Mouse (Mus musculus) heart, adult 8-10 months (tissue): Measurements from ENCODE around the gene Gm2a. TPM values are rescaled to one million over a fixed set of nuclear protein-coding genes. Genes with fewer than 3 reads are reported as not detected.
"Not testable (repeated sequence)": the region's sequence is repeated elsewhere in the genome, so short reads cannot be mapped to it uniquely, and the experiment has no call there.

Experiments
- DNase-seq: peaks from one replicate; pipeline ENCODE4 v3.0.0; 2022; ENCODE audit warnings: low spot score
- total RNA-seq, 4 experiments: library from RNA; stranded (reverse); gene quantifications; 2 replicates each; pipeline ENCODE4 v1.2.4; 2022

The Gm2a gene
- total RNA-seq, 4 experiments from 2014 or later = 9.4 to 10.7 (median 10.1) TPM

DNA sequence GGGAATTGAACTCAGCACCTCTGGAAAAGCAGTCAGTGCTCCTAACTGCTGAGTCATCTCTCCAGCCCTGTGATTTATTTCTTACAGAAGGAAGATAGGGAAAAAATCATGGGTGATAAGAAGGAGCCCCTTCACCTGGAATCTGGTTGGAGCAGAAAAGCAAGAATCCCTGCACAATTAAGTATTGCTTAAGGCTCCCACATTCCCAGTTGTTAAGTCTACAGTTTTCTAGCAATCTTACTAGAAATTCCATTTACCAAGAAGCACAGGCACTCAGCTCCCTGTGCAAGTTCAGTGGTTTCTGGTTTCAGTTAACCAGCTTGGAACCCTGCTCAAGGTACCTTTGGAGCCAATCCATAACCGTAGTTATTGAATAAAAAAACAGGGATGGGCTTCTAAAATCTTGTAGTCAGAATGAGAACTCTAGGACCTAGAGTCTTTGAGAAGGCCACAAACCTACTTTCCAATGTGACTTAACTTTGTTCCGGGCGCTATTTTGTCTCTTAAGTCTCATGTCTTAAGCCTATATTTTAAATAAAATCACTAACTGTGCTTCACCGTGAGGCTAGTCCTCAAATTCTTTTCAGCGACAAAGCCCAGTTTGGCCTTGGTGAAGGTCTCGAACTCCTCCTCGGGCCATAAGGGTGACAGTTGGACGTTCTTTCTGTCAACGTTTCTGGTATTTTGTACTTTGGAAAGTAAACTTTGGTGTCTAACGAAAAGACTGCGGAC, 1.0 kb upstream of the Gm2a start:
- DNase-seq = no peak

DNA sequence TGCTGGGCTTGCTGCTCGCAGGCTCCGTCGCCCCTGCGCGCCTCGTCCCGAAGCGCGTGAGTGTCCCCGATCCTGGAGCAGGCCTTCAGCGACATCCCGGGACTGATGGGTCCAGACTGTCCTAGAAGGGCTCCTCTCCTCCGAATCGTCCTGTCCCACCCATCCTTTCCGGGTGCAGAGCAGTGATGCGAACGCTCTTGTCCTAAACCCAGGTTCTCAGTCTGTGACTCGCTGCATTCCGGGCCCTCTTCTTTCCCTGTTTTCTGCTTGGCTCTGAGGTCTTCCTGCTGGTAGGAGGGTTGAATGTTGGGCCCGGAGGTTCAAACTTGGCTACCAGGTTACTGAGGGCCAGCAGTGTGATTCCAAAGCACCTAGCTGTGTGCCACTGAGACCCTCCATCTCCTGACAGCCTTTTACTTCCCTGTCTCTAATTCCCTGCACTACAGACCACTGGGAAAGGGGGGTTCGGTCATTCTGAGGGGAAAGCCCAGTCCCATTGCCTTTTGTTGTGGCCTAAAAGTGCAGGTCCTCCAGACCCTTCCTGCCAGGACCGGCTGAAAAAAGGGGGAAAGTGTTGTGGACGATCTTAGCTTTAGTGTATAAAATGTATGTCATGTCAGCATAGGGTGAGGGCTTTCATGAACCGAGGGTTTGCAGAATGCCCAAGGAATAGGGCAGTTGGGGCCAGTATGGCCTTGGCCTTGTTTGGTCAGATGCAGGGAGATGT, 437 bp downstream of the Gm2a start:
- DNase-seq = no peak

DNA sequence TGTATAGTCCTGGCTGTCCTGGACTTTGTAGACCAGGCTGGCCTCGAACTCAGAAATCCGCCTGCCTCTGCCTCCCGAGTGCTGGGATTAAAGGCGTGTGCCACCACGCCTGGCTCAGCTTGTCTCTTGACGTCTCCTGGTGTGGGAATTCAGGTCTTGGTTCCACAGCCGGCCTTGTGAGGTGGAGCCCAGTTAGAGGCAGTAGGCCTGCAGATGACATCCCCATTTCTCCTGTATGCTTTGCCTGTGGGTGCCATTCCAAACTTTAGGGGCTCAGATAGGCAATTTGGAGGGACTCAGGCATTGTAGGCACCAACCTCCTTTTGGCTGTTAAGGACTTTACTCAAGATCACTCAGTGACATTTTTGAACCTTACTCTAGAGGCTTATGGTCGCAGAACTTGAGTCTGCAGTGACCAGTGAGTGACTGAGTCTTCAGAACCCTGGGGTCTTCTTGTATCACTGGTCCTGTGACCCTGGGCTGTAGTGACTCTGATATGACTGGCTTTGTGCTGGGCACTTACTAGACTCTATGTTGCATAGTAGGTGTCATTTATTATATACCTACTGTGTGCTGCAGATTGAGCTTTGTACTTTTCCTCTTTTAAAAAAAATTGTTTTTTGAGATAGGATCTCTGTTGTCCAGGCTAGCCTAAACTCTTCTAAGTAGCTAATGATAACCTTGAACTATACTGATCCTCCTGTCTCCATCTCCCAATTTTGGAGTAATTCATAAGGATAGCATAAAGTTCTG, 1.3 kb downstream of the Gm2a start:
- DNase-seq = no peak

DNA sequence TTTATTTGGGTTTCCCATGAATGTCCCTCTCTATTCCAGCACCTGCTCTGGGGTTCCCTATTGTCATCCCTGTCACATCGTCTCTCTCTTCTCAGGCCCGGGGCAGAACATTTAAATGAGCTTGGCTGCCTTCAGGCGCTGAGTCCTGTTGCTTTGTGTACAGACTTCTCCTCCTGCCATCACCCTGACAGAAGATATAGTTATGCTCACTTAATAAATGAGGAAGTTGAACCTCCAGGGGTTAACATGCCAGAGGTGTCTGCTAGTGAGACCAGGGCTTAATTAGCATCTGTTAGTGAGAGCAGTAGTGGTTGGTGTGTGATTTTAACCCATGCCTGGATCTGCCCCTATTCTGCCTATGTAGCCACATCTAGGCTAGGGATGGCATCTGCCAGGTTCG, 2.0 kb downstream of the Gm2a start:
- no peak for DNase-seq

DNA sequence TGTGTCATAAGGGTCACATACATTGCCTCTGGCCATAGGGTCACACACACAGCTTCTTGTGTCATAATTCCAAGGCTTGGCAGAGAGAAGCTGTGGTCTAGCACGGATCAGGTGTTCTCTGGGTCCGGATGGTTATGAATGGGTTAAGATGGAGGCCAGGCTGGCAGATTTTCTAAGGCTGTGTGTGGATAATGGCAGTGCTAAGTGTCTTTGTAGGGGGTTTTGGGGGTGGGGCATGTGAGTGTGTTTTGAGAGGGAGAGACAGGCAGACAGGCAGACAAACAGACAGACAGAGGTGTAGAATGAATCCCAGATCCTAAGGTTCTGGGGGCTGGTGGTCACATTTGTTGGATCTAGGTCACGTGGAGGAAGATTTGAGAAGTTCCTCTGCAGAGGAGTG, 4.1 kb downstream of the Gm2a start:
- DNase-seq = no peak

DNA sequence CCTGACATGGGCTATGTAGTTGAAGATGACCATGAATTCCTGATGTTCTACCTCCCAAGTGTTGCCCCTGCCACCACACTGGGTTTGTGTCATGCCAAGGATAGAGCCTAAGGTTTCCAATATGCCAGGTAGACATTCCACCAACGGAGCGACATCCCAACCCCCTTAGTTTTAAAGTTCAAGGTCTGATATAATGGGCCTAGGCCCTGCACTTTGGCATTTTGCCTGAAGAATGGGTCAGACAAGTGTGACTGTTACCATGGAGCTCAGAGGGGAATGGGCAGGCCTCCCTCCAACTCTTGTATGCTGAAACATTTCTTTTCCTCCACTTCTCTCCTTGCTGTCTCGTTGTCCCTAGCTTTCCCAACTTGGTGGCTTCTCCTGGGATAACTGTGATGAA, 5.3 kb downstream of the Gm2a start:
- no peak for DNase-seq

DNA sequence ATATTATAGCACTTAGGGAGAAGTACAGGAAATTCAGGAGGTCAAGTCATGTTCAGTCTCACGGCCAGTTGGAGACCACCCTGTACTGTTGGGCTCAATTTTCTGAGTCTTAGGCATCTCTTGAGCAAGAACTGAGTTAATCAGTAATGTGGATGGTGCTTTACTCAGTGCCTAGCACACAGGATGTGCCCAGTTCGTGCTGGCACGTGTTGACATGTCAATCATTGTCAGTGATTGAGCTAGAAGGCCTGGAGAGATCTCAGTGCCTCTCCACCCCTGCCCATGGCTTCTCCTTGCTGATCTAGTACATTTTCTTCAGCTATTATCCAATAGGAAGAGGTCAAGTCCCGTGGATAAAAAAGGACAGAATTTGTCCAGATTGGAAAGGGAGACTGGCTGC, 7.5 kb downstream of the Gm2a start:
- DNase-seq = no peak

DNA sequence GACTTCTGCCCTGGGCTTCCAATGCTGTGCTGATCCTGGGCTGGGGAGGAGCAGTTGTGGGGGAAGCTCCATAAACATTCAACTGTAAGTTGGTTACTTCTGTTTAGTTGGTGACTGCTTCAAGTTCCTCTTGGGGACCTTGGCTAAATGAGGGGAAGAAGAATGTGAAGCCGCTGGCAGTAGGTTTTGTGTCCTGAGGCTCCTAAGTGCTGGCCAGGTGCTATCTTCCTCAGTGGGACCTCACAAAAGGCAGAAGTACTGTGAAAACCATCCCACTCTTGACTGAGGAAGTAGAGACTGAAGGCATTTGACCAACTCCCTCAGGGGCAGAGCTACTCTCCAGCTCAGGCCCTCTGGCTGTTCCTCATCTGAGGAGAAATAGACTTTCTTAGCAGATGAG, 8.7 kb downstream of the Gm2a start:
- no peak for DNase-seq

DNA sequence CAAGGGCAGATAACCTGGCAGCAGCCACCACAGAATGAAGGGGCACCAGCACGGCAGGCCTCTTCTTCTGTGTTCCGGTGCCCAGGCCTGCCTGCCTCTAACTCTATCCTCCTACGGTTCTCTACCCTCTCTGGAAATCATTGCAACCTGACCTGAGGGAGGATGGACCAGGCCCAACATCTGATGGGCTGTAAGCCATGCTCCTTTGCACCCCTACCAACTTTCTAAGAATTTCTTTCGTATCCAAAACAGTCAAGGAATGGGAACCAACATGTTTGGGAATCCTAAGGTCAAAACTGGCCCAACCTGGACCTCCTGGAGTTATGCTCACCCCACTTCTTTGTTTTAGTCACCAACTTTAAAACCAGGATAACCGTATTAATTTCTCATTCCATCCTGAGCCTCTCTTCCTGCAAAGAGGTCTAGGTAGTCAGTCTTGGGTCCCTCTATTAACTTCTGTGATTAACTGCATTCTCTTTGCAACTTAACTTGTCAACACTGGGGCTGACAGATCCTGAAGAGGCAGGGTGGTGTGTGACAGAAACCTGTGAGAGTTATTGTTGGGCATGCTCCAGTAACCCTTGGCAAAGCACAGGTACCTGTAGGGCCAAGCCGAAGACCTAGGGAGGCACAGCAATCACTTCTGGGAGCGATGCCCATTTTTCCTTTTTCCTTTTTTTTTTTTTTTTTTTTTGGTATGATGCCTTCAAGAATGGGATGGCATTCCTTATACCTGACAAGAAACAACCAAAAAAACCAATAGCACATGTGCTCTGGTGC, 11.8 kb downstream of the Gm2a start:
- no peak for DNase-seq

DNA sequence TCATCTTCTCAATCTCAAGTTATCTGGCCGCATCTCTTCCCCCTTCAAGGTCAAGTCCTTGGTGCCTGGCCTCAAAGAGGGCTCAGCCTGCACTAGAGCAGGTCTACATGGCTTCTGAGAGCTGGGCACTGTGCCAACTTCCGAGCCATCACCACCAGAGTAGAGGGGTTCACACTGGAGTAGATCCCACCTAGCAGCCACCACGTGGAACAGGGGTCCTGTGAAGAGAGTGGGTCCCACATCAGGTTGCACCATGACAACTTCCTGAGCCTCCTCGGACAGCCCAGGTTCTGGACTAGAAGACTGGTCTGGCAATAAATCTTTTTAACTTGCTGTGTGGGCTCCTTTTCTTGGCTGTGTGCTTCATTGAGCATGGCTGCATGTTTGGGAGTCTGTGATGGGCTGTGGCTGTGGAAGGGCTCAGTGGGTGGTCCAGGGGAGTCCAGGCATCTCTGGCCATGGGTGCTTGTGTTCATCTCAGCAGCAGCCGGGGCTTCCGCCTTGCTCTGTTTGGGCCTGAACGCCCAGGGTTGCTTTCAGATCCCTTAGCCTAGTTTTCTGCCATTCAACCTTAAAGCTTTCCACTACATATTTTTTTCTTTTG, 12.8 kb downstream of the Gm2a start:
- DNase-seq = no peak

DNA sequence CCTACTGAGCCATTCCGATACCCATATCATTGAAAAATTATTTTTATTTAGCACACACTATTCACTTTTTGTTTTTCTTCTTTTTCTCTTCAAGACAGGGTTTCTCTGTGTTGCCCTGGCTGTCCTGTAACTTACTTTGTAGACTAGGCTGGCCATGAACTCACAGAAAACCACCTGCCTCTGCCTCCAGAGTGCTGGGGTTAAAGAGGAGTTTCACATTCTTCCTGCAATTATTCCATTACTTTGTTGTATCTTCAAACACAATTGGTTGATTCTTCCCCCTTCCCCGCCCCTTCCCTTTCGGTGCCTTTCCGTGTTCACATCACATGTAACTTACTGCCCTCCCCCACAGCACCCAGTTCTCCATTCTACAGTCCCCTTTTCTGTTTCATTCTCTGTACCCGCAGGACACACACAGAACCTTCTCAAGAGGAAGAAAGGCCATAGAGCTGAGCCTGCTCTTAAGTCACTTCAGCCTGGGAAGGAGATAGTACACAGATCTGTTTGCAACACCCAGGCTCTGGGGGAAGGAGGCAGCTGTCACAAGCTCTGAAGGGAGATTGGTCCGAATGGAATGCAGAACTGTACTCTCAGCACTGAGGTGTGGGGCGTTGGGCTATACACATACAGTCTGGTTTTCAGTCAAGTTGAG, 15.4 kb downstream of the Gm2a start:
- peak; percentile 29 for DNase-seq

DNA sequence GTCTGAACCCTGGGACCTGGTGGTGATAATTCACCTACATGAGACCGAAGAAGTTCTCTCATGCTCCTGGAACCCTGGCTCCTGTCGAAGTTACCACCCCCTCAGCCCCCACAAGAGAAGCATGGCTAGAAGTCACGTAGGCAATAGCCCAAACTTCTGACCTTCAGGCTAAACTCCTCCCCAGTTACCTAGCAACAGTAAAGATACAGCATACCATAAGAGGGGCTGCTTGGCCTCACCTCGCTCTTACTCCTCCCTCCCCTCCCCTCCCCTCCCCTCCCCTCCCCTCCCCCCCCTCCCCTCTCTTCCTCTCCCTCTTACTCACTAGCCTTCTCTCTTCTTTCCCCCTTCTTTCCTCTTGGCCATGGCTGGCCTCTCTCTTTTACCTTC, 15.9 kb downstream of the Gm2a start:
- DNase-seq = not testable (repeated sequence)

DNA sequence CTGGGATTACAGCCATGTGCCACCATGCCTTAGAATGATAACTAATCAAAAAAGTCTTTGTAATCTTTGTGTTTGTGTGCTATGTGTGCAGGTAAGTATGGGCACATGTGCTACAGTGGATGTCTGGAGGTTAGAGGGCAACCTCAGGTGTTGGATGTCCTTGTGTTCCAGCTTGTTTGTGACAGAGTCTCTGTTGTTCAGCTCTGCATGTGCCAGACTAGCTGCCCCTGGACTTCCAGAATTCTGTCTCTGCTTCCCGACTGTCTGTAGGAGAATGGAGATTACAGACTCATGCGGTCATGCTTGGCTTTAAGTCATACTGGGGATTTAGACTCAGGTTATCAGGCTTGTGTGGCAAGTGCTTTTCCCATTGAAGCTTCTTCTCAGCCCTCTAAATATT, 16.4 kb downstream of the Gm2a start:
- no peak for DNase-seq

DNA sequence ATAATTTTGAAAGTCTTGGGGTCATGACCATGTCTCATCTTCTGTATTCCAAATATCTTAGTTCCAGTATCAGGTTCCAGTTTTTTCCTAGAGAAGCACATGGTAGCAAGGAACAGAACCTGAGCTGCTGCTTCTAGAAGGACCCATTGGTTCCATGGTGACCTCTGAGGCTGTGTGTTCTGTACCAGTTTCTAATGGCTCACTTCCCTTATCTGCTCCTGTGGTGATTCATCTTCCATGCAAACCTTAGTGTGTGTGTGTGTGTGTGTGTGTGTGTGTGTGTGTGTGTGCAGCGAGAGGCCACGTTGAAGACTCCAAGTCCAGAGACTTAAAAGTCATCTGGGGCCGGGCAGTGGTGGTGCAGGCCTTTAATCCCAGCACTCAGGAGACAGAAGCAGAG, 18.1 kb downstream of the Gm2a start:
- no peak for DNase-seq

DNA sequence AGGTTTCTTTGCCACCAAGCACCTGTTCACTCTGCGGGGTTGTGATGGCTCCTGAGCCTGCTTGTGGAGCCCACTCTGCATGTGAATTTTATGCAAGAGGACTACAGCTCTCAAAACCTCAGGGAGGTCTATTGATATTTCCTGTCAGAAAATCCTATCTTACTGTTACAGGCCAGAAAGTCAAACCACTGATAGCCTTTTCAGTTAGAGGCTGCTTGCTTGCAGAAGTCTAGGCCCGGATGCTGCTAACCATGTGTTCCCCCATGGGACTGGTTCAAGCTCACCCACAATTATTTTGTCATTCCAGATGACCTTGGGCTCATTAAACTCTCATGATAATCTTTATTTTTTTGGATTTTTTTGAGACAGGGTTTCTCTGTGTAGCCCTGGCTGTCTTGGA, 19.1 kb downstream of the Gm2a start:
- DNase-seq = no peak

DNA sequence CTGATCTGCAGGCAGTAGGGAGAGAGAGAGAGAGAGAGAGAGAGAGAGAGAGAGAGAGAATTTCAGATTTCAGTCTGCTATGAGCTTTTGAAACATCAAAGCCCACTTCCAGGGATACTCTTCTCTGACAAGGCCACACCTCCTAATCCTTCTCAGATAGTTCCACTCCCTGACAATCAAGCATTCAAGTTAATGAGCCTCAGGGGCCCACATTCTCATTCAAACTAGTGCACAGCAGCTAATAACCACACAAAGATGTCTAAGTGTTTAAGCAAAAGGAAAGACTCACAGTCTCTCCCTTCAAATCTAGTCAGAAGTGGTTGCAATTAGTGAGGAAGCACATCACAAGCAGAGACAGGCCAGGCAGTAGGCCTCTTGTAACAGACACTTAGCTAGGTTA, 22.4 kb downstream of the Gm2a start:
- DNase-seq = no peak

DNA sequence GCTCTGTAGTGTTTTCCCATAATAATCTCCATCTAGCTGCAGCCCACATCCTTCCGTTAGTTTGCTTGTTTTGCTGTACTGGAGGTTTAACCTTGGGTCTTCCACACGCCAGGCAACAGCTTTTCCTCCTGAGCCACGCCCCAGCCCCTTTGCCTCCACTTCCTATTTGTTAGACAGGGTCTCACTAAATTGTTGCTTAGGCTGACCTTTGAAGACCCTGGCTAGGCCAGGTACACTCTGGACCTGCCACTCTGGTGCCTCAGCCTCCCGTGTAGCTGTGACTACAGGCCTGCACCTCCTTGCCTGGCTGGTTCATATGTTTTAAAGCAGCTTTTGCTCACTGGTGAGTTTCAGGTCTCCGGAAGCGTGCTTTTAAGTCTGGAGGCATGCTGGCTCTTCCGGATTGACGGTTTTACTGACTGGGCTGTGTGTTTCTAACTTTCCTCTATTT, 22.9 kb downstream of the Gm2a start:
- DNase-seq = no peak

DNA sequence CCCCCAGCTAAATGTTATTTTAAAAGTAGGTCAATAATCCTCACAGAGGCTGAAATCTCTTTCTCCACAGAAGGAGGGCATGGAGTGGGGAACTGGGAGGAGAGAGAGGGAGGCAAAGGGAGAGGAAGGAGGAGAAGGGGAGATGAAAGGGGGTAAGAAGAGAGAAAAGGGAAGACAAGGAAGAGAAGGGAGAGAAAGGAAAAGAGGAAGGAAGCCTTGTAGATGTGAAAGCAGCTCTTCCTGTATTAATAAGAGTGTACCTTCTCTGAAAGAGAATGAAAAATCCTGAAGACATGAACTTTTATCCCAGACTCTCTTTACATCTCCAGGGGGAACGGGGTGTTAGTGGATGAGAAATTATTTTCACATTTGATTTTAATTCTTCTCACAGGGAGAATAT, 23.5 kb downstream of the Gm2a start:
- no peak for DNase-seq

DNA sequence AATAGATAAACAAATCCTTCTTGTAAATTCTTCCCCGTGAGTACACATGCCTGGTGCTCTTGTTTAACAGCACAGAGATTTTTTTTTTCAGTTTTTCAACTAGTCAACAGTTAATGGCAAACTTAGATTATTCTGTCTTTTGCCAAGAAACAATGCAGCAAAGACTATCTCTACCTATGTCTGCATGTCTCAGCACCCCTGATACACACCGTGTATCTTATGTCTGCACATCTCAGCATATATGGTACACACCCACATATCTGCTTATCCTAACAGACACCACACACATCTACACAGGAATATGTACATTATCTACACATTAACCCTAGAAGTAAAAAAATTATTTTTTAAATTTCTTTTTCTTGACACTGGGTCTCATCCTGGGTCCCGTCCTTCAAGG, 28.7 kb downstream of the Gm2a start:
- DNase-seq = no peak

DNA sequence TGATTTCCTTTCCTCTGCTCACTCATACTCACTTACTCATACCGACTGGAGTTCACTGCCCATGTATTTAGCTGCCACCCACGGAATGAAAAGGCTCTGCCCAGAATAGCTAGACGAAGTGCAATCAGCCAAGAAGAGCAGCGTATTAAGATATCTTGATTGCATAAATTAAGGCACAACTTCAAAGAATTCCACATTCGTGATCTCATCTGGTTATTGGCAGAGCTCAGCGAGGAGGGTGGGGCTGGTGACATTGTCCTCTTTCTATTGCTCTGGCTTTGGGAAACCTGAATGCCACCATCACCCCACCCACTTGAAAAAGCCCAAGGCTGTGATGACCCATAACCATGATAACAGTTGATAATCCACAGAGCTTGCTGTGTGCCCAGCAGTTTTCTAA, 30.0 kb downstream of the Gm2a start:
- no peak for DNase-seq

DNA sequence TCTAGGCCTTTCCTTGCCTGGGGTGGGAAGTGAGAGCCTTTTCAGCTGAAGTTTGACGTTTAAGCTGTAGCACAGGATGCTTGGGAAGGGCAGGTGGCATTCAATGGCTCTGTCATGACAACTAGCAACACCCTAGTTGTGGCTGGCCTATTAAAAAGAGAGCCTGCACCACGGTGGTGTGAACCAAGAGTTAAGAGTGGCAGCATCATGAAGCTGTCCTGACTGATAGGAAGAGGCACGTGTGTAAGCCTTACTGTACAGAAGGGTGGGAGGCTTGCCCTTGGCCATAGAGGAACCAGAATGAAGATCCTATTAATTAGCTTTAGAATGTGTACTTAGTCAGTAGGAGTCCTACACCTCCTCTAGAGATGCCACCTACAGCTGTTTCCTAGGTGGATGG, 30.5 kb downstream of the Gm2a start:
- DNase-seq = no peak
